ENCODE assay signal across 11 mouse cellular contexts in the genomic region with DNA sequence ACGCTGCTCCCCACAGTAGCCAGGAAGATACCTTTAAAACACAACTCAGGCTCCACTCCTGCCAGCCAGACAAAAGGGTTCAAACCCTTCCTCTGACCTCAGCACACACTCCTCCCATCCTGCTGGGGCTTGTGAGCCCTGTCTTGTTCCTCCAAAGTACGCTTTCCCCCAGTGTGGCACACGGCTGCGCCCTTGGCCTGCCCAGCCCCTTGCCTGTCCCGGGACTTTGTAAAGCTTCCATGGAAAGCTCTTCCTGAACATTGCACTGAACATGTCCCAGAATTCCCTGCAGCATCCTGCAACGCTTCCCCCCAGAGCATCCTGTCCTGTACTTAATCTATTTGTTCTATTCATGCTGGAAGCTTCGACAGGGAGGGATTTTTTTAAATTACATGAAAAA. TPM values are rescaled to one million over a fixed set of nuclear protein-coding genes. Genes with fewer than 3 reads are reported as not detected.
A peak's percentile ranks its signal among the peaks of the same experiment; 100 is the strongest.
DNase-seq lines count a peak whose midpoint lies in the region; ATAC-seq lines count a peak whose summit lies in the region.
"Had no signal": no experiment of that assay in that cellular context is flagged by ENCODE, and none has a peak within 500 bp of the region (broad histone marks: within the 10 kb centered on the region; RNA-seq: fewer than 3 reads in every experiment).

No protein-coding gene starts in this region.

- H3K36me3 ChIP-seq in liver, embryonic 15.5 days (replicated peaks): no peaks in the 10 kb centered on the region
- no peaks in the 10 kb centered on the region for H3K36me3 ChIP-seq in forebrain, embryonic 16.5 days (ENCODE audit: control insufficient read depth, insufficient read depth)
- no peaks in the 10 kb centered on the region for H3K36me3 ChIP-seq in limb, embryonic 13.5 days
- no peaks in the 10 kb centered on the region for H3K36me3 ChIP-seq in stomach, embryonic 14.5 days (ENCODE audit: control insufficient read depth, insufficient read depth, low read length)

- H3K4me3 ChIP-seq in liver, embryonic 15.5 days (replicated peaks): no peak overlapping the region
- no peak overlapping the region for H3K4me3 ChIP-seq in forebrain, embryonic 16.5 days (replicated peaks; ENCODE audit: low read length)
- peak overlapping the region; percentile 31 for H3K4me3 ChIP-seq in limb, embryonic 13.5 days
- H3K4me3 ChIP-seq in stomach, embryonic 14.5 days (ENCODE audit: low read depth, low read length): no peak overlapping the region

- H3K4me2 ChIP-seq in liver, embryonic 15.5 days: 0 out of 2 replicates have a peak overlapping the region, but pooled peaks have one; percentile 5
- H3K4me2 ChIP-seq in forebrain, embryonic 16.5 days (ENCODE audit: low read length): peak overlapping the region; percentile 50
- peak overlapping the region; percentile 59 for H3K4me2 ChIP-seq in limb, embryonic 13.5 days (replicated peaks)
- H3K4me2 ChIP-seq in stomach, embryonic 14.5 days (replicated peaks; ENCODE audit: low read depth, low read length): peak overlapping the region; percentile 30; the same call in 1 of the 2 replicates

- 36% methylated on average over 7 of the region's 7 CpGs for WGBS in liver, embryonic 15.5 days (ENCODE audit: insufficient replicate concordance)
- 33% methylated on average over 7 of the region's 7 CpGs for WGBS in forebrain, embryonic 16.5 days
- WGBS in limb, embryonic 13.5 days: 53% methylated on average over 7 of the region's 7 CpGs
- 50% methylated on average over 7 of the region's 7 CpGs for WGBS in stomach, embryonic 14.5 days

- no peak overlapping the region for H3K9ac ChIP-seq in liver, embryonic 15.5 days
- peak overlapping the region; percentile 49 for H3K9ac ChIP-seq in forebrain, embryonic 16.5 days (replicated peaks; ENCODE audit: low read depth, low read length)
- H3K9ac ChIP-seq in limb, embryonic 13.5 days: no peak overlapping the region
- H3K9ac ChIP-seq in stomach, embryonic 14.5 days (replicated peaks; ENCODE audit: low read depth, low read length): no peak overlapping the region

- no peak overlapping the region for H3K27ac ChIP-seq in liver, embryonic 15.5 days (replicated peaks)
- H3K27ac ChIP-seq in forebrain, embryonic 16.5 days (ENCODE audit: low read length): peak overlapping the region; percentile 51
- no peak overlapping the region for H3K27ac ChIP-seq in limb, embryonic 13.5 days
- H3K27ac ChIP-seq in stomach, embryonic 14.5 days (ENCODE audit: low read length): no peak overlapping the region

- H3K9me3 ChIP-seq in liver, embryonic 15.5 days (replicated peaks): no peaks in the 10 kb centered on the region
- no peaks in the 10 kb centered on the region for H3K9me3 ChIP-seq in forebrain, embryonic 16.5 days (ENCODE audit: control insufficient read depth, low read length)
- 0 out of 2 replicates have a peak, but pooled peaks cover 6% of the 10 kb centered on the region for H3K9me3 ChIP-seq in limb, embryonic 13.5 days
- no peaks in the 10 kb centered on the region for H3K9me3 ChIP-seq in stomach, embryonic 14.5 days (ENCODE audit: control insufficient read depth, low read depth, low read length)

- ATAC-seq in liver, embryonic 15.5 days (ENCODE audit: insufficient read depth): no peak
- peak; percentile 13; the same call in 1 of the 2 replicates for ATAC-seq in forebrain, embryonic 16.5 days
- no peak for ATAC-seq in limb, embryonic 13.5 days (ENCODE audit: low FRiP score, low read depth)
- no peak for ATAC-seq in stomach, embryonic 14.5 days (ENCODE audit: insufficient number of reproducible peaks, insufficient read depth, low FRiP score, low read depth)
- ATAC-seq in megakaryocyte-erythroid progenitor cell, adult 5-6 weeks (replicated peaks; ENCODE audit: low FRiP score, low TSS enrichment, poor library complexity, severe bottlenecking): no peak

- DNase-seq in liver: no peak
- no peak for DNase-seq in spleen, postnatal 4 days (ENCODE audit: low spot score in 2 of 2)
- no peak for DNase-seq in lung, postnatal 36 days
- DNase-seq: cerebellum, adult 18-20 months; kidney, adult 11 months had no signal

- peaks cover 19% of the 10 kb centered on the region for H3K27me3 ChIP-seq in liver, embryonic 15.5 days
- no peaks in the 10 kb centered on the region for H3K27me3 ChIP-seq in forebrain, embryonic 16.5 days (replicated peaks; ENCODE audit: control insufficient read depth, insufficient read depth, low read length)
- peaks cover 17% of the 10 kb centered on the region for H3K27me3 ChIP-seq in limb, embryonic 13.5 days
- no peaks in the 10 kb centered on the region for H3K27me3 ChIP-seq in stomach, embryonic 14.5 days (ENCODE audit: control insufficient read depth, insufficient read depth, low read length)

- H3K4me1 ChIP-seq in liver, embryonic 15.5 days (replicated peaks): no peaks in the 10 kb centered on the region
- peaks cover 13% of the 10 kb centered on the region for H3K4me1 ChIP-seq in forebrain, embryonic 16.5 days (replicated peaks; ENCODE audit: control insufficient read depth, insufficient read depth, low read length)
- peaks cover 9% of the 10 kb centered on the region for H3K4me1 ChIP-seq in limb, embryonic 13.5 days
- no peaks in the 10 kb centered on the region for H3K4me1 ChIP-seq in stomach, embryonic 14.5 days (ENCODE audit: control insufficient read depth, insufficient read depth, low read length)

RNA-seq across cellular contexts. Expression of gene Tmem150c, which starts 38.4 kb away (rescaled TPM):
- polyA plus RNA-seq in liver, embryonic 15.5 days (2015; fragmentation: Nextera tagmentation; extraction: Ambion mirVana): 0.36 and 0.59 TPM in 2 replicates
- polyA plus RNA-seq in forebrain, embryonic 16.5 days (2015; fragmentation: Nextera tagmentation; extraction: Ambion mirVana): 31.9 and 33.2 TPM in 2 replicates
- polyA plus RNA-seq in limb, embryonic 13.5 days (2015; fragmentation: Nextera tagmentation; extraction: Ambion mirVana): 6.7 and 7.5 TPM in 2 replicates
- polyA plus RNA-seq in stomach, embryonic 14.5 days (2014; fragmentation: Nextera tagmentation; extraction: Ambion mirVana): 4.7 and 4.9 TPM in 2 replicates
- total RNA-seq in megakaryocyte-erythroid progenitor cell, adult 5-6 weeks (2014; fragmentation: Nextera tagmentation): not detected in 2 replicates
- not detected in 2 replicates for total RNA-seq in megakaryocyte-erythroid progenitor cell, adult 5-6 weeks (2017)
- total RNA-seq: liver, adult 2 months had no signal

Comparison
In these comparisons a context has a peak if more than half of its experiments do, and no peak if none do; other contexts are left out.
1. H3K4me2 ChIP-seq: peak in every context shown above with its lines; median percentile 59 in limb, embryonic 13.5 days; 50 in forebrain, embryonic 16.5 days; 30 in stomach, embryonic 14.5 days; 5 in liver, embryonic 15.5 days.